Mouse (Mus musculus) midbrain, embryonic 11.5 days (tissue): Measurements from ENCODE around the gene Olfr1475. TPM values are rescaled to one million over a fixed set of nuclear protein-coding genes. Genes with fewer than 3 reads are reported as not detected.
"Not testable (repeated sequence)": the region's sequence is repeated elsewhere in the genome, so short reads cannot be mapped to it uniquely, and the experiment has no call there.

Experiments
- ATAC-seq: fragments of 200-750 bp; cut with Nextera tagmentation; 2 replicates; pipeline ENCODE4 v1.8.0; 2017; ENCODE audit warnings: moderate TSS enrichment, moderate library complexity; ENCODE audit not compliant: low FRiP score
- DNase-seq: peaks from one replicate; pipeline ENCODE4 v3.0.0; 2015; ENCODE audit warnings: low spot score; ENCODE audit errors: missing footprints
- H3K27ac ChIP-seq: fragments of 300-500 bp; sonication (generic); 2 replicates; pipeline ENCODE4 v1.5.1; 2014; ENCODE audit warnings: low read depth, low read length
- H3K27me3 ChIP-seq: fragments of 300-500 bp; sonication (generic); 2 replicates; pipeline ENCODE4 v1.6.1; 2014; ENCODE audit warnings: mild to moderate bottlenecking, low read length, moderate library complexity, mixed read lengths; ENCODE audit not compliant: control insufficient read depth, insufficient read depth
- H3K36me3 ChIP-seq: fragments of 300-500 bp; sonication (generic); 2 replicates; pipeline ENCODE4 v1.6.1; 2014; ENCODE audit warnings: mild to moderate bottlenecking, low read length, moderate library complexity, mixed read lengths; ENCODE audit not compliant: control insufficient read depth, insufficient read depth
- H3K4me1 ChIP-seq: fragments of 300-500 bp; sonication (generic); 2 replicates; pipeline ENCODE4 v1.6.1; 2014; ENCODE audit warnings: low read length; ENCODE audit not compliant: control insufficient read depth, insufficient read depth
- H3K4me2 ChIP-seq: fragments of 300-500 bp; sonication (generic); 2 replicates; pipeline ENCODE4 v1.6.1; 2014; ENCODE audit warnings: mild to moderate bottlenecking, moderate library complexity
- H3K4me3 ChIP-seq: fragments of 300-500 bp; sonication (generic); 2 replicates; pipeline ENCODE4 v1.5.1; 2014; ENCODE audit warnings: low read depth, low read length
- H3K9ac ChIP-seq: fragments of 300-500 bp; sonication (generic); 2 replicates; pipeline ENCODE4 v1.6.1; 2014; ENCODE audit warnings: low read length
- H3K9me3 ChIP-seq: fragments of 300-500 bp; sonication (generic); 2 replicates; pipeline ENCODE4 v1.6.1; 2016; ENCODE audit warnings: low read length; ENCODE audit not compliant: control insufficient read depth
- WGBS: fragments of 180-500 bp; shearing (Covaris S2); extraction: QIAGEN DNeasy Blood & Tissue Kit; methylation state at CpG from one replicate; pipeline ENCODE4 v1.1.7; 2014; 5-methylcytosine and 5-hydroxymethylcytosine counted together
- polyA plus RNA-seq: library from polyadenylated mRNA; unstranded; fragments of >200 nt; fragmentation: Nextera tagmentation; extraction: Ambion mirVana; gene quantifications from 2 replicates; pipeline ENCODE4 v1.2.1, GENCODE M21; 2014

Olfr1475 gene
- polyA plus RNA-seq: not detected in 2 replicates

DNA sequence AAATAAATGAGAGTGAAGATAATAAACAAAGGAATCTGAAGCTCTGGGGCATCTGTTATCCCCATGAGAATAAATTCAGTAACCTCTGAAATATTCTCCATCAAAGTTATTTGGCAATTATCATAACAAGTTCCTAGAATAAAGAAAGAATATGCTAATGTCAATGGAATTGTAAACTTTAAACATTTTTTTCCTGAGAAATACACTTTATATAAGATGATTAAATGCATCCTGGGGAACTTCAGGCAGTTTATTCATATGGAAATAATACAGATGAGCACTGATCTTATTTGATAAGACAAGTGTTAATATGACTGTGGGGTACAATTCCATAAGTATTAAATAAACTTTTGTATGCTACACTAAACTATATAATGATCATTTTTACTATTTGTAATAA, at the start of gene Olfr1475:
Olfr1475 (minus strand) TSS at position 101 of the 400 bp plus-strand sequence.
- H3K4me1 ChIP-seq: no peaks in the 10 kb centered on the region
- H3K9me3 ChIP-seq: no peaks in the 10 kb centered on the region
- H3K36me3 ChIP-seq: no peaks in the 10 kb centered on the region
- no peak for DNase-seq
- no peaks in the 10 kb centered on the region for H3K27me3 ChIP-seq
- H3K9ac ChIP-seq: no peak within 1 kb of the TSS
- H3K4me2 ChIP-seq: no peak within 1 kb of the TSS
- H3K27ac ChIP-seq: no peak within 1 kb of the TSS
- ATAC-seq: no peak
- no peak within 1 kb of the TSS for H3K4me3 ChIP-seq

DNA sequence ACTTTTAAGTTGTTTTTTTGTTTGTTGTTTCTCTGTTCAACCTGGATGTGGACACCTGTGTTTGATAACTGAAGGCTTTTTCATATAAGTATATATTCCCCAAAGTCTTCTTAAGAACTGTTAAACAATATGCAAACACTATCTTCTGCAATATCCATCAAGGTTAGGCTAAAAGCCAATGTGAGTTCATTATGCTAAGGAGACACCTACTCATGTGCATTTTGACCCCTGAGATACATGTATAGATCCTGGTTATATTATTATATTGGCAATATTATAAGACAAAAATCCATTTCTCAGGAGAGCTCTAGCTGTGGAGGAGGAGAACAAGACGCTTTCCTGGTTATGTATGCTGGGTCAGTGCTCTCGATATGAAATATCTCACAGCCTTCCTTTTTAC, 47.6 kb upstream of the Olfr1475 start, which contains the start of gene Olfr1480:
Olfr1480 (plus strand) TSS at position 301 of the 400 bp plus-strand sequence.
- WGBS: 81% methylated on average over 2 of the region's 2 CpGs
- no peak for ATAC-seq
- H3K4me2 ChIP-seq: no peak within 1 kb of the TSS
- no peaks in the 10 kb centered on the region for H3K4me1 ChIP-seq
- no peak within 1 kb of the TSS for H3K9ac ChIP-seq
- peaks cover 8% of the 10 kb centered on the region for H3K9me3 ChIP-seq
- no peak within 1 kb of the TSS for H3K4me3 ChIP-seq
- DNase-seq: no peak
- no peak within 1 kb of the TSS for H3K27ac ChIP-seq
- H3K27me3 ChIP-seq: no peaks in the 10 kb centered on the region
- H3K36me3 ChIP-seq: no peaks in the 10 kb centered on the region

DNA sequence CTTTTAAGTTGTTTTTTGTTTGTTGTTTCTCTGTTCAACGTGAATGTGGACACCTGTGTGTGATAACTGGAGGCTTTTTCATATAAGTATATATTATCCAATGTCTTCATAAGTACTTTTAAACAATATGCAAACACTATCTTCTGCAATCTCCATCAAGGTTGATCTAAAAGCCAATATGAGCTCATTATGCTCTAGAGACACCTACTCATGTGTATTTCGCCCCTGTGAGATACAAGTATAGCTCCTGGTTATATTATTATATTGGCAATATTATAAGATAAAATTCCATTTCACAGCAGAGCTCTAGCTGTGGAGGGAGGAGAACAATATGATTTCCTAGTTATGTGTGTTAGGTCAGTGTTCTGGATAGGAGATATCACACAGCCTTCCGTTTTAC, 20.2 kb upstream of the Olfr1475 start, which contains the start of gene Olfr1477:
Olfr1477 (plus strand) TSS at position 301 of the 400 bp plus-strand sequence.
- H3K9me3 ChIP-seq: peaks cover 4% of the 10 kb centered on the region; the same call in 1 of the 2 replicates
- WGBS: 75% methylated on average over 3 of the region's 3 CpGs
- ATAC-seq: no peak

DNA sequence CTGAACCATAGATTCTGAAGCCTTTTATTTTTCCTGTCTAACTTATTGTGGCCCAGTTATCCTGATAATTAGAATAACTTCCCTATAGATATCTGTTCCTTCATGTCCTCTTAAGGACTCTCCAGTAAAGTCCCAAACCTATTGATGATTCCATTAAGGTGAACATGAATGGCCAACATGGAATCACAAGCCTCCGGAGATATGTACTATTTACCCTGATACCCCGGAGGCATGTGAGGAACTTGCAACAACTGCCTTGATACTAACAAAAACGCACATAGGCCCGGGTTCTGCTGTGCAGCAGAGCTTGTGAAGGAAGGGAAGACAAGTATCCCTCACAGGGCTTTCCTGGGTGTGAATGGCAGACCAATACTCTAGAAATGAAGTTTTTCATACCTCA, 10.7 kb downstream of the Olfr1475 start, which contains the start of gene Olfr1474:
Olfr1474 (plus strand) TSS at position 301 of the 400 bp plus-strand sequence.
- H3K4me3 ChIP-seq, H3K4me2 ChIP-seq, H3K36me3 ChIP-seq, H3K27me3 ChIP-seq, H3K9ac ChIP-seq, DNase-seq, H3K27ac ChIP-seq, H3K9me3 ChIP-seq, ATAC-seq, H3K4me1 ChIP-seq: not testable (repeated sequence)
- WGBS: 82% methylated on average over 4 of the region's 4 CpGs

More for the DNA sequence above, 20.2 kb upstream of the Olfr1475 start, which contains the start of gene Olfr1477:
- Histone ChIP-seq H3K4me1 (no peaks in the 10 kb centered on the region), H3K9ac (no peak within 1 kb of the TSS), H3K4me3 (no peak within 1 kb of the TSS), H3K27ac (no peak within 1 kb of the TSS), H3K27me3 (no peaks in the 10 kb centered on the region), H3K4me2 (no peak within 1 kb of the TSS), H3K36me3 (no peaks in the 10 kb centered on the region)
- DNase-seq: no peak

DNA sequence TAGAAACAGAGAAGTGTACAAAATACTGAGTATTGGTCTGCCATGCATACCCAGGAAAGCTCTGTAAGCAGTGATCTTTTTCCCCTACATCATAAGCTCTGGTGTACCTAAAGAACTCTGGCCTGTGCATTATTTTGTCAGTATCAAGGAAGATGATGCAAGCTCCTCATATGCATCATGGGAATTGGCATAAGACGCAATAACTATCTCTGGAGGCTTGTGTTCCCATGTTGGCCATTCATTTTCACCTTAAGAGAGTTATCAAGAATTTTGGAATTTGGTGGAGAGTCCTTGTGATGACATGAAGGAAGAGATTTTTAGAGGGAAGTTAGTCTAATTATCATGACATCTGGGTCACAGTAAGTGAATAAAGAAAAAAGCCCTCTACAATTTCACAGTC, 24.0 kb downstream of the Olfr1475 start, which contains the start of gene Olfr1472:
Olfr1472 (minus strand) TSS at position 101 of the 400 bp plus-strand sequence.
- no peak for DNase-seq
- Histone ChIP-seq H3K4me2 (no peak within 1 kb of the TSS), H3K27me3 (no peaks in the 10 kb centered on the region), H3K4me3 (no peak within 1 kb of the TSS), H3K4me1 (no peaks in the 10 kb centered on the region), H3K36me3 (no peaks in the 10 kb centered on the region), H3K27ac (no peak within 1 kb of the TSS), H3K9me3 (peaks cover 3% of the 10 kb centered on the region; the same call in 1 of the 2 replicates), H3K9ac (no peak within 1 kb of the TSS)
- no peak for ATAC-seq
- 77% methylated on average over 1 of the region's 1 CpGs for WGBS

DNA sequence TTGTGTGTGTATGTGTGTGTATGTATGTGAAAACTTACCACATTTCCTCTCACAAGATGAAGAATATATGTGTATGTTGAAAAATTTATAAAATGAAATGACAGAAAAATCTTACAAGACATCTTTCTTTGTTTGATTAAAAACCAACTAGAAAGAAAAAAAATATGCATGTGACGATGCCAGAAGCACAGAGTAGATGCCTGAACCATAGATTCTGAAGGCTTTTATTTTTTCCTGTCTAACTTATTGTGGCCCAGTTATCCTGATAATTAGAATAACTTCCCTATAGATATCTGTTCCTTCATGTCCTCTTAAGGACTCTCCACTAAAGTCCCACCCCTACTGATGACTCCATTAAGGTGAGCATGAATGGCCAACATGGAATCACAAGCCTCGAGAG, 36.9 kb downstream of the Olfr1475 start, which contains the start of gene Olfr1471:
Olfr1471 (plus strand) TSS at position 301 of the 400 bp plus-strand sequence.
- H3K4me1 ChIP-seq, H3K27ac ChIP-seq, DNase-seq, H3K27me3 ChIP-seq, H3K9ac ChIP-seq, ATAC-seq, H3K9me3 ChIP-seq, H3K4me2 ChIP-seq, H3K4me3 ChIP-seq, H3K36me3 ChIP-seq: not testable (repeated sequence)
- WGBS: 76% methylated on average over 2 of the region's 2 CpGs

Other genes with a start within 250 kb of the Olfr1475 start
- not detected in 2 replicates for gene Olfr1463, start 248.9 kb downstream of the Olfr1475 start, polyA plus RNA-seq
- gene Olfr1465, start 164.7 kb downstream of the Olfr1475 start, polyA plus RNA-seq: not detected in 2 replicates
- gene Olfr1466, start 141.3 kb downstream of the Olfr1475 start, polyA plus RNA-seq: not detected in 2 replicates
- gene Olfr1467, start 118.0 kb downstream of the Olfr1475 start, polyA plus RNA-seq: not detected in 2 replicates
- not detected in 2 replicates for gene Olfr1469, start 72.3 kb downstream of the Olfr1475 start, polyA plus RNA-seq
- gene Olfr1471, start 36.8 kb downstream of the Olfr1475 start, polyA plus RNA-seq: not detected in 2 replicates
- not detected in 2 replicates for gene Olfr1472, start 24.1 kb downstream of the Olfr1475 start, polyA plus RNA-seq
- not detected in 2 replicates for gene Olfr1474, start 10.6 kb downstream of the Olfr1475 start, polyA plus RNA-seq
- gene Olfr1477, start 20.4 kb upstream of the Olfr1475 start, polyA plus RNA-seq: not detected in 2 replicates
- not detected in 2 replicates for gene Olfr1480, start 47.7 kb upstream of the Olfr1475 start, polyA plus RNA-seq
- gene Olfr1484, start 103.3 kb upstream of the Olfr1475 start, polyA plus RNA-seq: not detected in 2 replicates
- not detected in 2 replicates for gene Olfr1487, start 137.2 kb upstream of the Olfr1475 start, polyA plus RNA-seq
- gene Olfr1489, start 151.4 kb upstream of the Olfr1475 start, polyA plus RNA-seq: not detected in 2 replicates
- gene Olfr1490, start 170.9 kb upstream of the Olfr1475 start, polyA plus RNA-seq: not detected in 2 replicates
- gene Olfr1491, start 217.1 kb upstream of the Olfr1475 start, polyA plus RNA-seq: not detected in 2 replicates
- not detected in 2 replicates for gene Olfr1493-ps1, start 243.1 kb upstream of the Olfr1475 start, polyA plus RNA-seq